In the genomic region with DNA sequence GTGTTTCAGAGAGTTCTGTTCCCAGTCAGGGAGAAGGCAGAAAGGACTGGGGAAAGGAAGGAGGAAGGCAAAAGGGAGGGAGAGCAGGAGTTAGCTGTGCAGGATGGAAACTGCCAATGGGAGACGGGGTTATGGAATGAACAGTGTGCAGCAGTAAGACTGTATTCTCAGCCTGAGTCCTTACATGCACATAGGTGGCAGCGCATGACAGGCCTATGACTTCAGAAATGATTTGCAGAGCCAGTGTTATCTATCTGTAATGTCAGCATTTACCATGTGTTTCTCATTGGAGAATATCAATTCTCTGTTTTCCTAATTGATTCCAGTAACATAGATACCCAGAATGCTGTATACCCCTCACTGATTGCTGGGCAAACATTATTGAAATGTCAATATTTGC, we compare ENCODE assay signal across 22 mouse cellular contexts.
A peak's percentile ranks its signal among the peaks of the same experiment; 100 is the strongest.
DNase-seq lines count a peak whose midpoint lies in the region; ATAC-seq and TF ChIP-seq lines count a peak whose summit lies in the region.
"Had no signal": no experiment of that assay in that cellular context is flagged by ENCODE, and none has a peak within 500 bp of the region (broad histone marks: within the 10 kb centered on the region; RNA-seq: fewer than 3 reads in every experiment).

No protein-coding gene starts in this region.

- DNase-seq in heart, adult 2 months, result no peak
- no peak for DNase-seq in heart, adult 9 months (ENCODE audit: low spot score in 2 of 2)
- no peak for DNase-seq in lung, embryonic 14.5 days
- DNase-seq in lung, postnatal 25 days (ENCODE audit: low spot score), result no peak
- DNase-seq in NIH3T3 (ENCODE audit: low read depth), result peak; percentile 22
- DNase-seq in splenic B cell, adult 2 months (ENCODE audit: low read depth, low spot score), result peak; percentile 6
- DNase-seq in T-cell, adult 2 months (ENCODE audit: low spot score), result no peak
- DNase-seq in layer of hippocampus, adult 9-10 months (ENCODE audit: low spot score), result no peak
- DNase-seq: cerebellum, postnatal 36 days; gastrocnemius, postnatal 25 days; kidney, adult 8-10 months; kidney, postnatal 25 days; layer of hippocampus, adult 9-11 months; liver, embryonic 13.5 days; lung, postnatal 14 days; midbrain, embryonic 14.5 days; spleen, adult 18-20 months had no signal

- no peak for ATAC-seq in lung, embryonic 14.5 days (ENCODE audit: insufficient read depth)
- ATAC-seq: forebrain, embryonic 13.5 days had no signal

- no peaks in the 10 kb centered on the region for H3K27me3 ChIP-seq in heart, adult 2 months (ENCODE audit: control insufficient read depth, insufficient read depth, low read length)
- H3K27me3 ChIP-seq in lung, embryonic 14.5 days (ENCODE audit: insufficient read depth, low read length), result no peaks in the 10 kb centered on the region
- H3K27me3 ChIP-seq in splenic B cell, adult 2 months (ENCODE audit: control insufficient read depth, insufficient read depth, low read length, poor library complexity, severe bottlenecking), result no peaks in the 10 kb centered on the region
- H3K27me3 ChIP-seq: embryonic facial prominence, embryonic 12.5 days; forebrain, embryonic 13.5 days; liver, embryonic 13.5 days; neural tube, embryonic 15.5 days had no signal

- H3K4me3 ChIP-seq in heart, adult 2 months, result no peak overlapping the region
- H3K4me3 ChIP-seq in lung, embryonic 14.5 days (ENCODE audit: low read depth, low read length), result no peak overlapping the region
- H3K4me3 ChIP-seq: embryonic facial prominence, embryonic 12.5 days; erythroblast, embryonic 14.5 days; forebrain, embryonic 13.5 days; liver, embryonic 13.5 days; megakaryocyte, embryonic 14.5 days; neural tube, embryonic 15.5 days had no signal

- no peaks in the 10 kb centered on the region; the same call in 1 of the 2 replicates for H3K36me3 ChIP-seq in heart, adult 2 months (ENCODE audit: control insufficient read depth, insufficient read depth, low read length)
- H3K36me3 ChIP-seq in lung, embryonic 14.5 days (ENCODE audit: insufficient read depth), result no peaks in the 10 kb centered on the region
- no peaks in the 10 kb centered on the region for H3K36me3 ChIP-seq in splenic B cell, adult 2 months (ENCODE audit: control insufficient read depth, insufficient read depth, low read length, poor library complexity, severe bottlenecking)
- H3K36me3 ChIP-seq: embryonic facial prominence, embryonic 12.5 days; liver, embryonic 13.5 days; neural tube, embryonic 15.5 days had no signal

- no peaks in the 10 kb centered on the region for H3K79me2 ChIP-seq in heart, adult 2 months (replicated peaks; ENCODE audit: control insufficient read depth, insufficient read depth, low read length)

- H3K9ac ChIP-seq in heart, adult 2 months (ENCODE audit: low read depth, low read length), result no peak overlapping the region
- H3K9ac ChIP-seq in lung, embryonic 14.5 days, result no peak overlapping the region
- H3K9ac ChIP-seq: embryonic facial prominence, embryonic 12.5 days; forebrain, embryonic 13.5 days; liver, embryonic 13.5 days; neural tube, embryonic 15.5 days had no signal

- no peak for TF ChIP-seq POLR2A in heart, adult 2 months (IDR thresholded peaks at IDR 0.05; ENCODE audit: insufficient read depth, low read depth, low read length)

- H3K9me3 ChIP-seq in lung, embryonic 14.5 days (ENCODE audit: low read depth, low read length), result no peaks in the 10 kb centered on the region
- H3K9me3 ChIP-seq: embryonic facial prominence, embryonic 12.5 days; forebrain, embryonic 13.5 days; liver, embryonic 13.5 days; megakaryocyte, embryonic 14.5 days; neural tube, embryonic 15.5 days had no signal

- TF ChIP-seq EP300 in heart, adult 2 months (IDR thresholded peaks at IDR 0.05; ENCODE audit: insufficient read depth, low read depth, low read length), result no peak

- peak; percentile 35 for TF ChIP-seq CTCF in heart, adult 2 months (IDR thresholded peaks at IDR 0.05)
- TF ChIP-seq CTCF in lung, embryonic 14.5 days (IDR thresholded peaks at IDR 0.05; ENCODE audit: low read depth), result 0 out of 2 replicates have a peak, but pooled peaks have one; percentile 6

- H3K4me1 ChIP-seq in heart, adult 2 months (ENCODE audit: control insufficient read depth, insufficient read depth, low read length), result peaks cover 12% of the 10 kb centered on the region
- peaks cover 9% of the 10 kb centered on the region; the same call in 1 of the 2 replicates for H3K4me1 ChIP-seq in lung, embryonic 14.5 days (ENCODE audit: insufficient read depth)

- intact Hi-C loops in heart, adult 2 months (cut with DNase I), result loop anchor here (2.0 kb wide), 1 partner anchor 15 kb away; no protein-coding TSS in a partner anchor

- no peak overlapping the region for H3K4me2 ChIP-seq in lung, embryonic 14.5 days
- H3K4me2 ChIP-seq: embryonic facial prominence, embryonic 12.5 days; forebrain, embryonic 13.5 days; liver, embryonic 13.5 days; neural tube, embryonic 15.5 days had no signal

- H3K27ac ChIP-seq in heart, adult 2 months, result no peak overlapping the region
- no peak overlapping the region for H3K27ac ChIP-seq in lung, embryonic 14.5 days (ENCODE audit: low read depth)
- H3K27ac ChIP-seq: embryonic facial prominence, embryonic 12.5 days; forebrain, embryonic 13.5 days; liver, embryonic 13.5 days; neural tube, embryonic 15.5 days had no signal

- 88% methylated on average over 2 of the region's 2 CpGs for WGBS in heart, adult 2 months
- 63% methylated on average over 2 of the region's 2 CpGs for WGBS in lung, embryonic 14.5 days

Comparison
In these comparisons a context has a peak if more than half of its experiments do, and no peak if none do; other contexts are left out.
1. DNase-seq: peak in NIH3T3 (single experiment) and splenic B cell, adult 2 months (single experiment); none in heart, adult 2 months (0 of 2), heart, adult 9 months (0 of 2), lung, embryonic 14.5 days (single experiment), lung, postnatal 25 days (single experiment), T-cell, adult 2 months (single experiment) and layer of hippocampus, adult 9-10 months (single experiment).